Mouse (Mus musculus) heart, postnatal 10 days (tissue): ENCODE measurements at regions not wholly inside any gene's neighbourhood (a gene's known extent, or its start where the extent isn't known, plus 50 kb on each side); places are given as distances from the start of the nearest gene placed in this dataset.

Experiments
- DNase-seq, 2 experiments: peaks; one replicate each; pipeline ENCODE4 v3.0.0; 2021
- intact Hi-C: fragments of 180-260 bp; cut with DNase I; formaldehyde crosslinking; loops from one replicate; pipeline ENCODE4 v1.15.1; 2025

GRCm38 (mm10) chr12:33692870-33693269 lies 235.4 kb upstream of the Ferd3l start:
- intact Hi-C loops = no loop called here
- no peak for DNase-seq

- peak; percentile 36 to 40 for DNase-seq
- intact Hi-C loops = no loop called here
Observed at GRCm38 (mm10) chr12:33714392-33714791, 213.8 kb upstream of the Ferd3l start.

GRCm38 (mm10) chr12:33715997-33716396 lies 212.2 kb upstream of the Ferd3l start:
- intact Hi-C loops = no loop called here

GRCm38 (mm10) chr12:33717053-33717452 lies 211.2 kb upstream of the Ferd3l start:
- intact Hi-C loops = no loop called here
- no peak for DNase-seq

More at GRCm38 (mm10) chr12:33715997-33716396, 212.2 kb upstream of the Ferd3l start:
- no peak for DNase-seq

- intact Hi-C loops = no loop called here
- DNase-seq = peak; percentile 25 to 27
Observed at GRCm38 (mm10) chr12:33717601-33718260, 210.5 kb upstream of the Ferd3l start.

- intact Hi-C loops = no loop called here
- peak; percentile 27 to 34 for DNase-seq
Observed at GRCm38 (mm10) chr12:33719063-33719462, 209.2 kb upstream of the Ferd3l start.

- DNase-seq = peak in 1 of 2 experiments; percentile 3
- intact Hi-C loops = no loop called here
Observed at GRCm38 (mm10) chr12:33731937-33732336, 196.3 kb upstream of the Ferd3l start.

GRCm38 (mm10) chr12:33775563-33776468 lies 152.4 kb upstream of the Ferd3l start:
- DNase-seq = no peak
- intact Hi-C loops = no loop called here

GRCm38 (mm10) chr12:33778477-33778876 lies 149.7 kb upstream of the Ferd3l start:
- intact Hi-C loops = no loop called here
- DNase-seq = no peak

- intact Hi-C loops = no loop called here
- DNase-seq = no peak
Observed at GRCm38 (mm10) chr12:33779898-33780297, 148.3 kb upstream of the Ferd3l start.

GRCm38 (mm10) chr12:33804206-33804791 lies 123.9 kb upstream of the Ferd3l start:
- intact Hi-C loops = no loop called here
- DNase-seq = no peak

- intact Hi-C loops = no loop called here
- DNase-seq = no peak
Observed at GRCm38 (mm10) chr12:33825571-33825970, 102.7 kb upstream of the Ferd3l start.

- DNase-seq = no peak
- intact Hi-C loops = no loop called here
Observed at GRCm38 (mm10) chr12:33849088-33849487, 79.1 kb upstream of the Ferd3l start.

- peak; percentile 4 to 5 for DNase-seq
- intact Hi-C loops = no loop called here
Observed at GRCm38 (mm10) chr12:33851736-33852135, 76.5 kb upstream of the Ferd3l start.
